Mouse (Mus musculus) embryo, embryonic 10 days (tissue): ENCODE measurements around the gene Cetn4.

ENCODE experiments used
- DNase-seq: peaks from one replicate; pipeline ENCODE4 v3.0.0-alpha.2; 2015; ENCODE audit warnings: low spot score

The Cetn4 gene

GRCm38 (mm10) chr3:37312370-37312941 lies at the start of gene Cetn4, which contains the start of gene Bbs12:
Gene Cetn4, minus strand, starts transcription at chr3:37312708.
Gene Bbs12, plus strand, starts transcription at chr3:37312554.
- peak; percentile 97 for DNase-seq

- no peak for DNase-seq
Measured at GRCm38 (mm10) chr3:37360729-37361128, 48.2 kb upstream of the Cetn4 start.

- no peak for DNase-seq
Measured at GRCm38 (mm10) chr3:37354737-37355136, 42.2 kb upstream of the Cetn4 start.

GRCm38 (mm10) chr3:37353951-37354481 lies 41.5 kb upstream of the Cetn4 start:
- no peak for DNase-seq

- DNase-seq: no peak
Measured at GRCm38 (mm10) chr3:37350386-37350785, 37.9 kb upstream of the Cetn4 start.

DNA sequence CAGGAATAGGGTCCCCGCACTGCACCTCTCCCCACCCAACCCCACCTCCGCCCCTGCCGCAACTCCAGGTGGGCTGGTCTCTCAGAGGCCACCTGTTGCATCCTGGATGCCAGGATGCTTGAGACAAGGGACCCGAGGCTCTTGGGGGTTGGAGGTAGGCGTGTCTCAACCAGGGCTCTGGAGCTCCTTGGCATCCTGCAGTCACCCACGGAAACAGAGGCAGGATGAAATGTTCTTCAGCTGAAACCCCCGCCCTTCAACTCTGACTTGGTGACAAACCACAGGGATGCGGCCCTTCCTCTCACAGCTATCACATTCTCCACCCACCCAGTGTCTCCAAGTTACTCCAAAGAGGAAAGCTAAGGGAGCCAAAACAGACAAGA lies 36.6 kb upstream of the Cetn4 start:
- DNase-seq: no peak

- DNase-seq: peak; percentile 37
Measured at GRCm38 (mm10) chr3:37348221-37349165, 36.0 kb upstream of the Cetn4 start, which contains the start of gene Fgf2. Gene Fgf2, plus strand, starts transcription at chr3:37348346.

- DNase-seq: no peak
Measured at GRCm38 (mm10) chr3:37347671-37348070, 35.2 kb upstream of the Cetn4 start.

GRCm38 (mm10) chr3:37342811-37343210 lies 30.3 kb upstream of the Cetn4 start:
- DNase-seq: no peak

GRCm38 (mm10) chr3:37341110-37341509 lies 28.6 kb upstream of the Cetn4 start:
- peak; percentile 47 for DNase-seq

DNA sequence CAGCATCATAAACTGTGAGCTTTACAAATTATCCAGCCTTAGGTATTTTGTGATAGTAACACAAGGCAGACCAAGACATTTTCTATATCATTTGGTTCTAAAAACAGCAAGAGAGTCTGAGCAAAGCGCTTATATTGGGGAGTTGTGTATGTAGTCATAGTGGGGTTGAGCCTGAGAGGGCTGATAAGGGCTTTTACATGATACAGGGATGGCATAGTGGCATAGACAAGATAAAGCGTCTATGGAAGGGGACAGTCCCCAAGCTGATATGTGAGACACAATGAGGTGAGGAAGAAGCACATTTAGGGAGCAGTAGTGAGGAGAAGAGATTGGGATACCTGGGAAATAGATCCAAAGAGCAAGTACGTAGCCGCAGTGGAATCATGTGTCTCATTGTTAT lies 21.5 kb upstream of the Cetn4 start:
- no peak for DNase-seq

DNA sequence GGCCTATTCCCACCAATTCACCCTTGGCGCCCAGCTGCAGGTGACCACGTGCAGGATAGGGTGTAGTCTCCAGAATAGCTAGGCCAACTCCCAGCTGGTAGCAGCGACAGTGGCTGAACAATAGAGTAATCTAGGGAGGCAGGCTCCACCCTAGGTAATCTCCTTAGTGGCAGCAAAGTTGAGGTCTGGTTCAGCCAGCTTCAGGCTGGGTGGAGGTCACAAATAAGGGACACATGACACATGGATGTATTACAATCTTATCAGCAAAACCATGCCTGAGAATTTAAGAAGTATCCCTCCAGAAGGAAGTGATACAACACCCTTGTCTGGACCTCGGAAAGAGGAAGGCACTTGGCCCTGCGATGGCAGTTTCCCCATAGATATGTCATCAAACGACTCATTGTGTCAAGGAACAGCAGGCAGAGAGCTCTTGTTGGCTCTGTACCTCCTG lies 19.5 kb upstream of the Cetn4 start:
- no peak for DNase-seq

DNA sequence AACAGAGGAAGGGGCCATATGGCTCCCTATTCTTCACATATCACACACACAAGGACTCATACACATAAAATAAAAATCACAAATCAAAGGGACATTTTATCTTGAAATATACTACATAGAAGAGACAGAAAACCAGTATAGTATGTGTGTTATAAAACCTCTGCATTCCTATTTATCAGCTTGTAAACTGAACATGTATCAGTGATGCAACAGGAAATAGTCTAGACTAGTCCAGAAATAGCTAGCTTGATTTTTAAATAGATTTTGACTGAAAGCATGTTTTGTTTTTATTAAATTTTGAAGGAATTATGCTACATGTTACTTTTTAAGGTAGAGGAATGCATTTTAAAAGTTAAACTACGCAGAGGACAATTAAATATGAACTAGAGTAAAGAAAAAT lies 17.5 kb upstream of the Cetn4 start:
- no peak for DNase-seq

DNA sequence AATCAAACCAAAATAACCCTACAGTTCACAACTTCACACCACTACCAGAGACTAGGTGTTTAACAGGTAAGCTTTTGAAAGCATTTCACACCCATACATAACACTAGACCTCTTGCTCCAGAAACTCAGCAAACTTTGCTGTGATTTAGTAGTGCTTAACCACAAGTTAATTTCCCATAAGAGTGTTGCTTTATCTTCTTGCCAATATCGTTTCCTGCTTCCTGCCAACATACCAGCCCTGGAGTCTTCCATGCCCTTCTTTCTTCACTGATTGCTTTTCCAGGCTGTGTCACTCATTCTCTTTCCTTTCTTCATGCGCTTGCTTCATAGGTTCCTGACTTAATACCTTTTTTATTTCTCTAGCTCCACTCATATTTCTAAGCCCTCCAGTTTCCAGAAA lies 16.0 kb upstream of the Cetn4 start:
- DNase-seq: no peak

DNA sequence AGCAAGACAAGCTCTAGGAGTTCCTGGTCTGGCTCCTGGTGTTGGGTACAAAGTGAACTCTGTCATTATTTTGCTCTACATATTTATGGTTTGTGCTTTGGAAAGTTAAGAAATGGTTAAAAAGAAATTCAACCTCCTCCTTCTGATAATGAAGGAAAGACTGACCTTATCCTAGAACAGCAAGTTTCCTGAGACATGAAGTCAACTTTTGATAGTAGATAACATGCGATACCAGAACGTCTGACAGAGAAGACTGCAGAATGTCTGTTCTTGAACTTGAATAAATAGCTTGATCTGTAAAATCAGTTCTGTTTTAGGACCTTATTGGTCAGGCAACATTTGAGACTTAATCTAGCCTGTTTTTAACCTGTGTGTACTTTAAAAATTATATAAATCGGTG lies 14.1 kb upstream of the Cetn4 start:
- no peak for DNase-seq

DNA sequence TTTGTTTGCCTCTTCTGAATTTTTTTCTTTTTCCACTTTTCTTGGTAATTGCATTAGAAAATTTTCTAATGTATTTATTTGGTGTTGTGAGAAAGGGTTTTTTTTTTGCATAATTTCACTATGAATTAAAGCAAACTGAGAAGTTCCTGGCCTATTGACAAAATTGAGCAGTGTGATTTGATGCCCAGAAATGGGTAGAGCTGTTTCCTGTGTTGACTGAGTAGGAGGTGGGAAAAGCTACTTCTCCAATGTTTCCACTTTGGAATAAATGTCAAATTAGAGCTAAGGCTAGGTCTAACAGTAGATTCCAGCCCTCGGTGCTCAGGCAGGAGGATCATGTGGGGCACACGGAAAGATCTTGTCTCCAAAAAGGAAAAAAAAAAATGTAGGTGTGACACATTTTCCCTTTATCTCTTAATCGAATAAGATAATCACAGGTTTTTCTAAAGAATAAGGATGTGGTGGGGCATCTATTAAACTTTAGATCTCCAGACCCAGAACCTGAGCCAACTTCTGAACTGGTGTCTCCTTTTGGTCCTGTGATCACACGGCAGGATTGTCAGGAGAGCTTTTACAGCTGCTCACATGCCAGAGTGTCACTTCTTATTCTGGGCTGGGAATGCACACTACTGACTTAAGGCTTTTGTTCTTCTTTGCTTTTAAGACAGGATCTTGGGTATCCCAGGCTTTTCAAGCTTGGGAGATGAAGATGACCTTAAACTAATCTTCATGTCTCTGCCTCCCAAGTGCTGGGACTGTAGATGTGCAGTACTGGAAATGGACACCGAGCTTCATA lies 13.0 kb upstream of the Cetn4 start:
- DNase-seq: no peak

- DNase-seq: peak; percentile 52
Measured at GRCm38 (mm10) chr3:37324310-37324709, 11.8 kb upstream of the Cetn4 start.

DNA sequence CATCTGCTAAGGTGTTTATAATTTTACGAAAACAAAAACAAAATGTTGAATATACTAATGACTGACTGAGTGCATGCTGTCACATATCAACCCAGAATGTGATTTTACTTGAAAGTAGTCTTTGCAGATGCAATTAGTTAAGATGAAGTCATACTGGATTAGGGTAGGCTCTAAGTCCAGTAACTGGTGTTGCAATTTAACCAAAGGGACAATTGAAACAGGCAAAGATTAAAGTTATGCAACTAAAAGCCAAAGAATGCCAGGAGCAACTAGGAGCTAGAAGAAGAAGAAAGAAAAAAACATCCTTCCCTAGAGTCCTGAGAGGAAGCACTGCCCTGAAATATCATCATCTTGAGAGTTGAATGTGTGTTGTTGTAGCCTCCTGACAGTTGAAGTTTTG lies 3.7 kb upstream of the Cetn4 start:
- DNase-seq: no peak

DNA sequence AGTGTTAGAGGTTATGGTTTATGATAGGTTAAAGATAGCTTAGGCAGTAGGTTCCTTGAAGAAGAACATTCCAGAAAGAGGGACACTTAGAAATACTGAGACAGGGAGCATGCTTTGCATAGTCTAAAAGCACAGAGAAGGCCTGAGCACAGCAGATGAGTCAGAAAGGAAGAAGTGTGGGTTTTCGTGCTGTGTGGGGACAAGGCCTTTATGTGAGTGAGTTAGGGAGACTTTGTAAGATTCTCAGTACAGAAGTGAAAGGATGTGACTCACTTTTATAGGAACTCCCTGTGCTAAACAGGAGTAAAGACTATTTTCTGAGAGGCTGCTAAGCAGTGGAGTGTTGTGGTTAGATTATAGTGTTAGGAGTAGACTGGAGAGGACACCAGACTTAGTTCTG lies 863 bp upstream of the Cetn4 start:
- no peak for DNase-seq

GRCm38 (mm10) chr3:37311897-37312369 lies 575 bp downstream of the Cetn4 start:
- DNase-seq: no peak

GRCm38 (mm10) chr3:37303392-37304139 lies 8.9 kb downstream of the Cetn4 start:
- no peak for DNase-seq
